Mouse (Mus musculus) embryo, embryonic 9.5 days (tissue): Measurements from ENCODE around the gene Gm49325.
"Not testable (repeated sequence)": the region's sequence is repeated elsewhere in the genome, so short reads cannot be mapped to it uniquely, and the experiment has no call there.

Experiments
- DNase-seq: peaks from one replicate; pipeline ENCODE4 v3.0.0-alpha.2; 2017; ENCODE audit errors: extremely low spot score

Gm49325 gene

GRCm38 (mm10) chr10:77682994-77683393 lies 77.0 kb downstream of the Gm49325 start:
- no peak for DNase-seq

DNA sequence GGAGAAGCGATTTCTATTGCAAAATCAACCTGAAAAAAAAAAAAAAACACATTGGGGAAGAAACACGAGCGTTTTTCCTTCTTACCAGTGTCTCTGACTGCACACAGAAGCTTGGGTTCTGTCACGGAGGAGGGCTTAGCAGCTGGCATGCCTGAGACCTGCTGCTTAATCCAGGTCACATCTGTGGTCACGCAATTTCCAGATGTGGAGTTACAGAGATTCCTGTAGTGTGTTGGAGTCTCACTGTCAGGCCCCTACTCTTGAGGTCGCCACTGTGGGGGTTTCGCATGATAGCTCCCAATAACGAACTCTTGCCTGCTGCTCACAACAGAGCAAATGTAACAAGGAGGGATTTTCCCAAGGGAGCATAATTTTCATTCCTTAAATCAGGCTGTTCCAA lies 78.2 kb downstream of the Gm49325 start:
- no peak for DNase-seq

DNA sequence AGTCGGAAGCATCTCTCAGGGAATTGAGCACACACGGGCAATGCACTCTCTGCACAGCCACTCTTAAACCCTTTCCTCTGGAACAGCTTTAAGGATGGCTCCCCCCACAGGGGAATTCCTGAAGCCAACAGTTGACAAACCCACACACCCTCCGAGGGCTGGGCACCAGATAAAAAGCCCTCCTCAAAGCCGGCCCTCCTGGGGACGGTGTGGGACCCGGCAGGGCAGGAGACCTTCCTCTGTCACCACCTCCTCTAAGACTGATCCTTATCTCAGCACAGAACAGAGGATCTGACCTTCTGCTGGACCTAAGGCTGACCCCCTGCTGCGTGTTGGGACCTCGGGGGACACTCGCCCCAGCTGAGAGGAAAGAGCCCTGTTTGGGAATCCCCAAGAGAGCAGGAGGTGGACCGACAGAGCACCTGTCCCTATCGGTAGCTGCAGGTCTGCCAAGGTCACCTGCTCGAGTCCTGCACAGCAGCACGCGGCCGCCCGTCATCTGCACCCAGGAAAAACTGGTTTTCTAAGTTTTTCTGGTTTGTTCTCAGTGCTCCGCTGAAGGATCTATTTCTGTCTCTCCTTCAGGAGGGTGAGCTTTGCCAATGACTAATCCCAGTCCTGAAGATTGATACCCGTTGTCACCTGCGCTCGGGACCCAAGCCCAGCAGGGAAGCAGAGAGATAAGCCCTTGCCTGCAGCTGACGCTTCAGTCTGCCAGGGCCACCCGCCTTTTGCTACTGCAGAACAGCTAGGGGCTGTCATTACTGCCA lies 80.1 kb downstream of the Gm49325 start, which contains the start of gene Tspear:
TSS of gene Tspear (plus strand) at position 675 of the 770 bp plus-strand sequence.
- DNase-seq: no peak

- DNase-seq: no peak
These were observed 81.0 kb downstream of the Gm49325 start for GRCm38 (mm10) chr10:77687021-77687420.

- DNase-seq: not testable (repeated sequence)
These were observed 84.4 kb downstream of the Gm49325 start, which contains the start of gene Gm19402 for GRCm38 (mm10) chr10:77690356-77690807. TSS of gene Gm19402 (minus strand) at chr10:77690757.
